Mouse (Mus musculus) cerebellum, adult (tissue): ENCODE results near the gene Gm5089.

Experiments
- ATAC-seq: cut with Nextera tagmentation; 2 replicates; pipeline ENCODE4 v1.9.2; 2017; ENCODE audit warnings: mild to moderate bottlenecking, moderate library complexity, mixed read lengths; ENCODE audit not compliant: insufficient number of reproducible peaks, low FRiP score, low TSS enrichment

Gene Gm5089

GRCm38 (mm10) chr14:122390935-122391334 lies 60.0 kb downstream of the Gm5089 start:
- ATAC-seq, result no peak

GRCm38 (mm10) chr14:122389684-122390370 lies 61.1 kb downstream of the Gm5089 start:
- ATAC-seq, result no peak

DNA sequence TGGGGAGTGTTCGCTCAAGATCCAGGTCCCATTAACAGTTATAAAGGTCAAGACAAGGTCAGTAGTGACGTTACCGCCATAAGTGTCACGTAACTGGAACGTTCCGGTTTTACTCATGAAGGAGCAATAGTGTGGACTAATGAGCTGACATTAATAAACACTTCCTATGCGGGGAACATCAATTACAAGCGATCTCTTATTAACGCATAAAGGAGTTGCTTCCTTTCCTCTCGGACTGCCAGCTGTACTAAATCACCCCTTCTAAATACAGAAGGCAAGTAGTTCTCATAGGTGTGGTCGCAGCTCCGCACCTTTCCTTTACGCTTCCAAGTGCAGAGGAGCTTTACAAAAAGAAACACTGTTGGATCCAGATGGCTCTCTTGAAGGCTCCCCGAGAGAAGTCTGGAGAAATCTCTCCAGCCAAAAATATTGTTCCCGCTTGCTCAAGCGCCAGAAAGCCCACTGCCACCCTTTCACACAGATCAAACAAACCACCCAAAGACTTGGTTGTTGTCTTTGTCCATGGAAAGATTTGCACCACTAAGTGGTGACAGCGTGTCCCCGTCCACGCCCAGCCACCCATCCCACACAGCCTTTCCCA lies 62.4 kb downstream of the Gm5089 start:
- 0 out of 2 replicates have a peak, but pooled peaks have one; percentile 31 for ATAC-seq

DNA sequence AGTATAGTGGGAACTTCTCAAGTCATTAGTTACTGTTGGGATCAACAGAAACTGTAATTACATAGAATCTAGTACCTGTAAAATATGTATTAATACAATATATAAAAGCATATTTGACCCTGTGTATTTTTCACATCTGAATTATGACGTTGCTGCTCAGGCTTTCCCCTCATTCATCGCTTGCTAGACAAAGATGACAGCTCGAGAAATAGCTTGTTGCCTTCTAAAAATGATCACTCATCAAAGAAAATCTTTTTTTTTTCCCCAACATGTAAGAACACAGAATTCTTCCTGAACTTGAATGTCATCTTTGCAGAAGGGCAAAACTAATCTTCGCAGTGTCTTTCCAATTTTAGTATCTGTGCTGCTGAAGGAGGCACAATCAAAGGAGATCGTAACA lies 63.1 kb downstream of the Gm5089 start:
- no peak for ATAC-seq

DNA sequence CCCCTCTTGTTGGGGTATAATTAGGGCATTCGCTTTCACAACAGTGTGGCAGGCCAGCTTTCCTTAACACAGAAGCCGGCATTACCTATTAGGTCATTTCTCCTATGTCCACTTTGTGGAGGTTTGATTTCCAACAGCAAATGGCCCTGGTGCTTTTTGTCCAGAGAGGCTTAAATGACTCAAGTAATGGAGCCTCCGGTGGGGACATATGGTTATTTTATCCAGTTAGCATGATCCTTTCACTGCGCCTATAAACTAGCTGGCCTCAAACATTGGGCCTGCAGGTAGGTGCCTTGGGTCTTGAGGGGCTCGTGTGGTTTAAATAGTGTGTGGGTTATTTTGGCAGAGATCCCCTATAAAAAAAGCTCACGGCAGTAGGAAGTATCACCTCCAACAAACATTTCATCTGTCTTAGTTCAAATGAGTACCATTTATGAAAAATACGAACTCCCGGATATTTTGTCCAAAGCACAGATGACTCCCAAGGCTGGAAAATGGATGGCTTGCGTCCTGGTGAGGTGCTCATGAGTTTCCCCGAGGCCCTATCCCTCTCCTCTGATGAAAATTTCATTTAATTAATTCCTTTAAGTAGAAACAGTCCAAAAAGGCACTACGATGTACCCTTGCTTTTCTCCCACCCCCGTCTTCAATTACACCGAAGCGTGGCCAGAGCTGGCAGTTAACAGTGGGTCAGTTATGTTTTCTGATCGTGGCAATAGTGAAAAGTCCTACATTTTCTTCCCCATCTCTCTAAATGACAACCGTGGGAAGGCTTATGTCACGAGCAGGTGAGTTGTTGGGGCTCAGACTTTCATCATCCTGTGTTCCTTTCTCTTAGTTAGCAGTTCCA lies 64.4 kb downstream of the Gm5089 start:
- no peak for ATAC-seq

DNA sequence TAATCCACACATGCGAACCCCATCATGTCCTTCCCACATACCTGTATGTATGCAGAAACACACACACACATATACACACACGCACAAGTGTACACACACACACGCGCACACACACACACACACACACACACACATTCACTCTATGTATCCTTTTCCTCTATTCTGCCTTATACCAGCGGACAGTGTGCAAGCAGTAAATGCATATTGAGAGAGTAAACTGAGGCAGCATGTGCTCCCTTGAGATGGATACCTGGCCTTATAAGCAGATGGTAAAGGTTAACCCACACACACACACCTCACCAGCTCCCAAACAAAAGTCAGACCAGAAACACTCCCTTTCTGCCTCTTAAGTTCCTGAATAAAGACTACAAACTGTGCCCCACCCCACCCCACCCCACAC lies 65.2 kb downstream of the Gm5089 start:
- no peak for ATAC-seq

DNA sequence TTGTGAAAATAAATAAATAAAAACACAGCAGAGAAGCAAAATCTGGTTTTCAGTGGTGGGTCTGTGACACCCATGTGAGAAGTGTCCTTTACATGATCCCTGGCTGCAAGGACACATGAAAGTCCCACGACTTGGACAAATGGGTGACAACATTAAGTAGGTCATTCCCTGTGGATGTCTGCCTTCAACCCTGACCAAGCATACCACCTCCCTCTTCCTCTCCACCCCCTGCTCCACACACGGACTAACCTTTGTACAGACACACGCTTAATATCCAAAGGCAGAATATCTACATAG lies 65.7 kb downstream of the Gm5089 start:
- ATAC-seq, result no peak
